Mouse (Mus musculus) liver, adult 2 months (tissue): Measurements from ENCODE around the gene Elf4. TPM values are rescaled to one million over a fixed set of nuclear protein-coding genes. Genes with fewer than 3 reads are reported as not detected.
"Not testable (repeated sequence)": the region's sequence is repeated elsewhere in the genome, so short reads cannot be mapped to it uniquely, and the experiment has no call there.

Experiments used
- DNase-seq: peaks from one replicate; pipeline ENCODE4 v3.0.0-alpha.2; 2011; ENCODE audit warnings: low read depth, low spot score; ENCODE audit errors: extremely low read depth
- H3K27ac ChIP-seq: fragments of 200-500 bp; replicated peaks from 2 replicates; pipeline ENCODE4 v1.5.1; 2012; ENCODE audit warnings: low read depth, mild to moderate bottlenecking, control low read depth, inconsistent platforms, low read length; ENCODE audit not compliant: insufficient read depth
- H3K27me3 ChIP-seq: fragments of 200-500 bp; 2 replicates; pipeline ENCODE4 v1.6.1; 2012; ENCODE audit warnings: mild to moderate bottlenecking, moderate library complexity, low read length, inconsistent platforms; ENCODE audit not compliant: control insufficient read depth, insufficient read depth
- H3K36me3 ChIP-seq: fragments of 200-500 bp; 2 replicates; pipeline ENCODE4 v1.6.1; 2012; ENCODE audit warnings: low read length, inconsistent platforms; ENCODE audit not compliant: control insufficient read depth, insufficient read depth
- H3K4me1 ChIP-seq: fragments of 200-500 bp; 2 replicates; pipeline ENCODE4 v1.6.1; 2011; ENCODE audit warnings: low read length; ENCODE audit not compliant: control insufficient read depth, insufficient read depth
- H3K4me3 ChIP-seq: fragments of 200-500 bp; 2 replicates; pipeline ENCODE4 v1.5.1; 2011; ENCODE audit warnings: low read depth, mild to moderate bottlenecking, control low read depth, low read length, moderate library complexity; ENCODE audit not compliant: insufficient read depth
- H3K79me2 ChIP-seq: fragments of 200-500 bp; 2 replicates; pipeline ENCODE4 v1.6.1; 2012; ENCODE audit warnings: inconsistent platforms, mild to moderate bottlenecking, low read length, moderate library complexity; ENCODE audit not compliant: control insufficient read depth, insufficient read depth
- H3K9ac ChIP-seq: fragments of 200-500 bp; 2 replicates; pipeline ENCODE4 v1.6.1; 2012; ENCODE audit warnings: low read depth, mild to moderate bottlenecking, control low read depth, inconsistent platforms, low read length
- CTCF ChIP-seq: fragments of 200-500 bp; IDR thresholded peaks from 2 replicates; pipeline ENCODE4 v1.5.1; 2011; ENCODE audit warnings: low read depth, low read length, control low read depth
- POLR2A ChIP-seq: fragments of 200-500 bp; IDR thresholded peaks from 2 replicates; pipeline ENCODE4 v1.6.1; 2011; ENCODE audit warnings: low read length, control low read depth; ENCODE audit not compliant: insufficient read depth; ENCODE audit errors: extremely low read depth
- WGBS: fragments of 180-500 bp; shearing (Covaris S2); methylation state at CpG from one replicate; pipeline ENCODE4 v1.1.7; 2018; 5-methylcytosine and 5-hydroxymethylcytosine counted together
- polyA plus RNA-seq: library from polyadenylated mRNA; depleted of rRNA; stranded (reverse); fragments of >200 nt; gene quantifications from 2 replicates; pipeline ENCODE4 v1.2.3, GENCODE M21; 2012
- total RNA-seq: library from RNA; depleted of rRNA; stranded (reverse); fragments of >200 nt; gene quantifications from 2 replicates; pipeline ENCODE4 v1.2.3, GENCODE M21; 2014

The Elf4 gene
- total and polyA plus RNA-seq, 2 experiments, result 0.46 to 1.5 TPM

DNA sequence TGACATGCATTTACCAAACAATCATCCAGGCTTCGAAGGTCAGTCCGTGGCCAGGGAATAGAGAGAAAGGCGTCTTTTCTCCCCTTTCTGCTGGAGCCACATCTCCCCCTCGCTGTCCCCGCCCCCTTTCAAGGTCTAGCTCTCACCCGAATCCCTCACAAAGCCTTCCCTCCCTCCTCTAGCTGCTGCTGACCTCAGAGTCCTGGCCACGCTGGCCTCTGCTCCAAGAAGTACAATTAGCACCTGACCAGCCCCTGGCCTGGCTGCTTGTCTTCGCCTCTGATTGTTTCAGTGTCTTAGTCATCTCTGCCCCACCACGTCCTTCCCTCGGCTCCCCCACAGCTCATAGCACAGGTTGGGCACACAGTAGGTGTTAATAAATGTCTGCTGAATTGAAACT, 13.3 kb downstream of the Elf4 start:
- no peak for DNase-seq
- H3K4me1 ChIP-seq, result peaks cover 2% of the 10 kb centered on the region; the same call in 1 of the 2 replicates
- TF ChIP-seq CTCF (no peak), POLR2A (no peak)

DNA sequence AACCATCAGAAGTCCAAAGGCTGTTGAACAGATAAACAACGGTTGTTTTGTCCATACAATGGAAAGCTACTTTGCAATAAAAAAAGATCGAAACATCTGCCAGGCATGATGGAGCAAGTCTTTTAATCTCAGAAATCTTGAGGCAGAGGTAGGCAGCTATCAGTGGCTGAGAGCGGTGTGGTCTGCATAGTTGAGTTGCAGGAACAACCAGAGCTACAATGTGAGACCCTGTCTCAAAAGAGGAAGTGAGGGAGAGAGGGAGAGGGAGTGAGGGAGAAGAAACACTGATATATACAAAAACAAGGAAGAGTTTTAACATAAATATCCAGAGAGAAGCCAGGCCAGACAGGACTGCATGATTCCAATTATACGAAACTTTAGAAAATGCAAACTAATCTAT, 18.3 kb downstream of the Elf4 start:
- Histone ChIP-seq H3K27me3 (no peaks in the 10 kb centered on the region), H3K36me3 (no peaks in the 10 kb centered on the region), H3K27ac (no peak overlapping the region), H3K4me3 (no peak overlapping the region), H3K79me2 (no peaks in the 10 kb centered on the region; the same call in 1 of the 2 replicates), H3K4me1 (no peaks in the 10 kb centered on the region), H3K9ac (no peak overlapping the region)
- WGBS, result 79% methylated on average over 4 of the region's 4 CpGs
- DNase-seq, result no peak
- no peak for TF ChIP-seq CTCF
- no peak for TF ChIP-seq POLR2A

More for the DNA sequence above, 13.3 kb downstream of the Elf4 start:
- WGBS, result 49% methylated on average over 9 of the region's 10 CpGs
- H3K36me3 ChIP-seq, result no peaks in the 10 kb centered on the region
- H3K9ac ChIP-seq, result no peak overlapping the region
- H3K27me3 ChIP-seq, result peaks cover 7% of the 10 kb centered on the region
- H3K27ac ChIP-seq, result no peak overlapping the region
- H3K4me3 ChIP-seq, result no peak overlapping the region
- H3K79me2 ChIP-seq, result no peaks in the 10 kb centered on the region; the same call in 1 of the 2 replicates

DNA sequence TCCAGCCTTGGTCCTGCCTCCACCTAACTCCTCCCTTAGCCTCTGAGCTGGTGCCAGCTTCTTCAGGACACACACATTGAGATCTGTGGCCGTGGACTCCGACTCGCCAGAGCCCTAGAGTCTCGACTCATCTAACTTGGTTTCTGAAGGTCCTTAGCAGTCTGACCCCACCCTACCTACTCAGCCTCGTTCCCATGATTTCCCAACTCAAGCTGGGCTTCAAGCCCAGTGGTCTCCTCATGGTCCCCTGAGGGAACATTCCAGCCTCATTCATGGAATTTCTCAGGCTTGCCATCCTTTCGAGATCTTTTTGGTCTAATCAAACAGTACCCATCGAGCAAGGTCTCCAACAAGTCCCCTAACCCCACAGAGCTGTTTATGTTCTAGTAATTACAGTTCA, 21.0 kb downstream of the Elf4 start:
- Histone ChIP-seq H3K4me3 (no peak overlapping the region), H3K79me2 (no peaks in the 10 kb centered on the region), H3K9ac (no peak overlapping the region), H3K27me3 (no peaks in the 10 kb centered on the region), H3K27ac (no peak overlapping the region), H3K4me1 (no peaks in the 10 kb centered on the region), H3K36me3 (no peaks in the 10 kb centered on the region)
- TF ChIP-seq CTCF (no peak), POLR2A (no peak)
- DNase-seq, result no peak
- WGBS, result 79% methylated on average over 7 of the region's 7 CpGs

DNA sequence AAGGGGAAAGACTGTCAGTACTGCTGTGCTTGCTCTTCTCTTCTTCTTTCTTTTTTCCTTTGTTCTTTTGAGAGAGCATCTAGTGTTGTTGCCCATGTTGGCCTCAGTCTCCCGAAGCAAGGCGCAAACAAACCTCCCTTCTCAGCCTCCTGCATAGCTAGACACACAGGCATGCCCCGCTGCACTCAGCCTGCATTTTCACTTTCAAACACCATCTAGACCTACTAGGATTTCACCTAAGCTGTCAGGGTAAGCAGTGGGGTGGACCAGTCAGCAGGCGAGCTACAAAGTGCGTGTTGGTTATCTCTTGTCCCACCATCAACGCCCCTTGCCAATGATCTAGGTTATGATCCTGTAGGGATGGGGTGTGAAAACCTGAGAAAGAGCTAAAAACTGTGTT, 21.4 kb downstream of the Elf4 start:
- no peaks in the 10 kb centered on the region for H3K36me3 ChIP-seq
- DNase-seq, result no peak
- H3K79me2 ChIP-seq, result no peaks in the 10 kb centered on the region
- H3K27me3 ChIP-seq, result no peaks in the 10 kb centered on the region
- no peak overlapping the region for H3K27ac ChIP-seq
- H3K9ac ChIP-seq, result no peak overlapping the region
- H3K4me1 ChIP-seq, result no peaks in the 10 kb centered on the region
- TF ChIP-seq POLR2A (no peak), CTCF (no peak)
- no peak overlapping the region for H3K4me3 ChIP-seq
- 91% methylated on average over 6 of the region's 6 CpGs for WGBS

- no peak overlapping the region for H3K9ac ChIP-seq
- H3K27me3 ChIP-seq, result no peaks in the 10 kb centered on the region
- no peak for DNase-seq
- no peak overlapping the region for H3K27ac ChIP-seq
- H3K4me3 ChIP-seq, result no peak overlapping the region
- H3K4me1 ChIP-seq, result no peaks in the 10 kb centered on the region
- no peak for TF ChIP-seq POLR2A
- no peak for TF ChIP-seq CTCF
- H3K79me2 ChIP-seq, result no peaks in the 10 kb centered on the region
- no peaks in the 10 kb centered on the region for H3K36me3 ChIP-seq
- 71% methylated on average over 4 of the region's 4 CpGs for WGBS
Measured at GRCm38 (mm10) chrX:48439036-48439435, 23.9 kb downstream of the Elf4 start.

DNA sequence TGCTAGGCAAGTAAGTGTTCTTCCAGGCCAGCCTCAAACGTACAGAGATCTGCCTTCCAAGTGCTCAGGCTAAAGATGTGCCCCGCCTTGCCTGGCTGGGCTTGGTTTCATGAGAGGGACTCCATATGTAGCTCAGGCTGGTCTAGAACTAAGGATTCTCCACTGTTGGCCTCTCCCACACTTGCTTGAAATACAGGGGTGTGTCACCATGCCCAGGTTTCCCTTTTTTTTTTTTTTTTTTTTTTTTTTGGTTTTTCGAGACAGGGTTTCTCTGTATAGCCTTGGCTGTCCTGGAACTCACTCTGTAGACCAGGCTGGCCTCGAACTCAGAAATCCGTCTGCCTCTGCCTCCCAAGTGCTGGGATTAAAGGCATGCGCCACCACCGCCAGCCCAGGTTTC, 26.9 kb downstream of the Elf4 start:
- not testable (repeated sequence) for H3K4me3 ChIP-seq, H3K79me2 ChIP-seq, H3K9ac ChIP-seq, H3K27ac ChIP-seq, H3K36me3 ChIP-seq, H3K27me3 ChIP-seq, DNase-seq, H3K4me1 ChIP-seq
- WGBS, result 91% methylated on average over 6 of the region's 7 CpGs
